Mouse (Mus musculus) kidney, adult 10 weeks (tissue): ENCODE measurements around the gene Polr3k. TPM values are rescaled to one million over a fixed set of nuclear protein-coding genes. Genes with fewer than 3 reads are reported as not detected.

Experiments used
- polyA plus RNA-seq: library from polyadenylated mRNA; stranded (reverse); fragments of 350-450 nt; fragmentation: Illumina TruSeq; extraction: RNeasy Lipid Tissue Mini Kit (QIAGEN cat#74804); gene quantifications from one replicate; pipeline ENCODE4 v1.2.3, GENCODE M21; 2014; ENCODE audit warnings: low read depth, low replicate concordance

Gene Polr3k
- polyA plus RNA-seq: 37.2 TPM

DNA sequence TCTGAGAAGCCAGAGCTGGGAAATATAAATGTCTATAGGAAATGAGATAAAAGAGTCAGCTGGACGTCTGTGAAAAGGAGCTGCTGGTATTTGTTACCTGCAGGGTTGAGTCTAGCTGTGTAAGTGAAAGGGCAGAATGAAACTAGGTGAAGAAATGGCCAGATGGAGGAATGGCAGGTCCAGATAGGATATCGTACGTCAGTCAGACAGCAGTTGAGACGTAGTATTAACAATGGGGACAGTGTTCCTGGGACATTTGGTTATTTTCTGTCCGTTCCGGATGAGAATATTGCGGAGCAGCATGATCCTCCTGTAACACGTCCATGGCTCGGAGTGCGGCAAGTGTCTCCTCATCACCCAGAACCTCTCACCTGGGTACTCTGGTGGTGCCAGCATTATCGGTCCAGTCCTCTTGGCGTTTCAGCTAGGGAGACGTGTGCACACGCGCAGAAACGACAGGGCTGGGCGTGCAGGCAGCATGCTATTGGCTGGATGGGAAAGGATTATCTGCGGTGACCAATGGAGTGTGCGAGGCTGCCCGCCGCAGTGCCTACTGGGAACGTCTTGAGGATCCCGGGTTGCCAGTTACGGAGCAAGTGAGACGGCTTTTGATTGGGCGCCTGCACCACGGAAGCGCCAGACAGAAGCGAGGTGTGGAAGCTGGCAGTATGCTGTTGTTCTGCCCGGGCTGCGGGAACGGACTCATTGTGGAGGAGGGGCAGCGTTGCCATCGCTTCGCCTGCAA is at the start of gene Polr3k:
Gene Polr3k (plus strand): TSS at position 547 of the 745 bp plus-strand sequence.

DNA sequence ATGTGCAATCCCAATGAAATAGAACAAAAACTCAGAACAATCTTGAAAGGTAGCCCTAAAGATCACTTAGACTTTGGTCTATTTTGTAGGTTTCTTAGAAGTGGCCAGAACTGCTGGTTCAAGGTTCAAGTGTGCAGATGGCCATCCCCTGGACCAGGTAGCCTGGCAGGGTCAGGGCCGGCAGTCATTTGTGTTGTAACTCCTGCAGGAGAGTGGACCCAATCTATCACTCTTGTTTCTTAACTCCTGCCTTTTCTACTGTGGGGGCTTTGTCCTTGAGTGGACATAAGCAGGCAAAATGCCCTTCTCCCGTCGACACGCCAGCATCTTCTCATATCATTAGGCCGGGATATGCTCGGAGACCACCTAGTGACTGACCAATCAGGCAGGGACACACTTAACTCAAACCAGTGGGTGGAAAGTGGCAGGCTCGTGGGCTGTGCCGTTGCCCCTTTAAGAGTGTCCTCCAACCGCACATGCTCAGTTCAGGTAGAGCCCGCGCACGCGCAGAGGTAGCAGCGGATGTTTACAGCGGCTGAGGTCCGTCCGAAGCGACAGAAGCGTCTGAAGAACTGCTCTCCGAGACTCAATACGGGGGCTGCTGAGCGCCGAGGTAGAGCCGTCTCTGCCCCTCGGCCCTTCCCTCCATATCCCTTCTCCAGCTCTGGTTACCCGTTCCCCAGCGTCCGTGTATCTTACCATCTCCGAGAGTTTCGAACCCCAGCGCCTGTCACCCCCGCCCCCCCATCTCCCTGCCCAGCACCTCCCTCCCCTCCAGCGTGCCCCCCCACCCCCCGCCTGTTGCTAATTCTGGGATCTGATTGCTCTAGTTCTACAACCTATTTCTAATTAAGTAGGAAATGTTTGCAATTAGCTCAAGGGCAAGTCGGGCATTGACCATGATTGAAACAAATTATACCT is 26.5 kb upstream of the Polr3k start, which contains the start of gene Pcmtd2:
Gene Pcmtd2 (plus strand): TSS at position 483 of the 921 bp plus-strand sequence.

Other genes starting within 250 kb of the Polr3k start
- gene Gm29797, start 207.3 kb upstream of the Polr3k start, polyA plus RNA-seq: not detected
- not detected for gene Sox18, start 192.7 kb upstream of the Polr3k start, polyA plus RNA-seq
- 0.49 TPM for gene Tcea2, start 184.0 kb upstream of the Polr3k start, polyA plus RNA-seq
- gene Rgs19, start 170.4 kb upstream of the Polr3k start, polyA plus RNA-seq: 3.9 TPM
- not detected for gene Lkaaear1, start 165.9 kb upstream of the Polr3k start, polyA plus RNA-seq
- gene Oprl1, start 149.3 kb upstream of the Polr3k start, polyA plus RNA-seq: not detected
- not detected for gene Myt1, start 101.0 kb upstream of the Polr3k start, polyA plus RNA-seq
- 137 TPM for gene Pcmtd2, start 26.5 kb upstream of the Polr3k start, polyA plus RNA-seq
- not detected for gene Gm14496, start 126.8 kb downstream of the Polr3k start, polyA plus RNA-seq